Mouse (Mus musculus) lung, embryonic 14.5 days (tissue): ENCODE measurements around the gene Pfkp. TPM values are rescaled to one million over a fixed set of nuclear protein-coding genes. Genes with fewer than 3 reads are reported as not detected.

Source experiments
- ATAC-seq: fragments of 200-750 bp; cut with Nextera tagmentation; 2 replicates; pipeline ENCODE4 v1.8.0; 2017; ENCODE audit warnings: mild to moderate bottlenecking, moderate TSS enrichment, moderate library complexity; ENCODE audit not compliant: insufficient read depth
- DNase-seq: peaks from one replicate; pipeline ENCODE4 v3.0.0-alpha.2; 2015
- H3K27ac ChIP-seq: fragments of 300-500 bp; sonication (generic); 2 replicates; pipeline ENCODE4 v1.5.1; 2014; ENCODE audit warnings: low read depth, mild to moderate bottlenecking, moderate library complexity
- H3K27me3 ChIP-seq: fragments of 300-500 bp; sonication (generic); 2 replicates; pipeline ENCODE4 v1.6.1; 2014; ENCODE audit warnings: low read length, control low read depth; ENCODE audit not compliant: insufficient read depth
- H3K36me3 ChIP-seq: fragments of 300-500 bp; sonication (generic); 2 replicates; pipeline ENCODE4 v1.6.1; 2014; ENCODE audit warnings: control low read depth; ENCODE audit not compliant: insufficient read depth
- H3K4me1 ChIP-seq: fragments of 300-500 bp; sonication (generic); 2 replicates; pipeline ENCODE4 v1.6.1; 2014; ENCODE audit warnings: antibody characterized with exemption, control low read depth; ENCODE audit not compliant: insufficient read depth
- H3K4me2 ChIP-seq: fragments of 300-500 bp; sonication (generic); 2 replicates; pipeline ENCODE4 v1.6.1; 2014; ENCODE audit warnings: mild to moderate bottlenecking
- H3K4me3 ChIP-seq: fragments of 300-500 bp; sonication (generic); 2 replicates; pipeline ENCODE4 v1.5.1; 2014; ENCODE audit warnings: low read depth, low read length
- H3K9ac ChIP-seq: fragments of 300-500 bp; sonication (generic); 2 replicates; pipeline ENCODE4 v1.6.1; 2014
- H3K9me3 ChIP-seq: fragments of 300-500 bp; sonication (generic); 2 replicates; pipeline ENCODE4 v1.6.1; 2016; ENCODE audit warnings: low read depth, low read length, control low read depth
- CTCF ChIP-seq: IDR thresholded peaks from 2 replicates; pipeline ENCODE4 v1.5.1; 2016; ENCODE audit warnings: antibody characterized with exemption, low read depth
- WGBS: fragments of 180-500 bp; shearing (Covaris S2); extraction: QIAGEN DNeasy Blood & Tissue Kit; methylation state at CpG from one replicate; pipeline ENCODE4 v1.1.7; 2014; 5-methylcytosine and 5-hydroxymethylcytosine counted together
- polyA plus RNA-seq: library from polyadenylated mRNA; unstranded; fragments of >200 nt; fragmentation: Nextera tagmentation; extraction: Ambion mirVana; gene quantifications from 2 replicates; pipeline ENCODE4 v1.2.1, GENCODE M21; 2014

Gene Pfkp
- polyA plus RNA-seq, 1 experiment from 2014 or later = 20.0 TPM

DNA sequence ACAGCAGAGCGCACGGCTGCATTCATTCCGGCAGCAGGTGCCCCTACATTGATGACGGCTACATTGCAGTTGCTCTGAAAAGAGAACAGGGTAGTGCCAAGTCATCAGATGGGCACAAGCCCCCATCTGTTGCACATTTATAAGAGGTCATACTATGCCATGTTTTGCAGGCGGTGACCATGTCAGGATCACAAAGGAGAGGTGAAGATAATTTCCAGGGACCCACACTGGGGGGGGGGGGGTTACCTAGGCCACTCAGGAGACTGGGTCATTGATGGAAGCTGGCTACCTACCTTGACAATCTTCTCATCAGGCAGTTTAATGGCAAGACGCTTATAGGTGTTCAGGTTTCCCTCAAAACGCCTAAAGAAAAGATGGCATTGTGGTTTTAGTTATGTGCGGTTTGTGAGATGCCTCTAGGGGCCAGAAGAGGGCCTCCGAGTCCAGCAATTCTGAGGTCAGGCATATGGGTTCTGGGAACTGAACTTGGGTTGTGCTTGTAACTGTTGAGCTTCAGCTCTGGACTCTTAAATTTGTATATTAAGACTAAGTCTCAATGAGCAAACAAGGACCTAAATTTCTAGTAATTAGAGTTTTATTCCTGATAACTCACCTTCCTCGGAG, 45.7 kb downstream of the Pfkp start:
- H3K9ac ChIP-seq = no peak overlapping the region
- H3K36me3 ChIP-seq = no peaks in the 10 kb centered on the region
- no peaks in the 10 kb centered on the region for H3K9me3 ChIP-seq
- WGBS = 80% methylated on average over 10 of the region's 10 CpGs
- DNase-seq (no peak), ATAC-seq (no peak)
- no peaks in the 10 kb centered on the region for H3K4me1 ChIP-seq
- no peak overlapping the region for H3K4me2 ChIP-seq
- TF ChIP-seq CTCF = peak; percentile 35
- H3K27ac ChIP-seq = no peak overlapping the region
- H3K27me3 ChIP-seq = no peaks in the 10 kb centered on the region
- H3K4me3 ChIP-seq = no peak overlapping the region

- TF ChIP-seq CTCF = no peak
- no peak for ATAC-seq
- H3K36me3 ChIP-seq = no peaks in the 10 kb centered on the region
- DNase-seq = no peak
- no peak overlapping the region for H3K27ac ChIP-seq
- H3K9me3 ChIP-seq = no peaks in the 10 kb centered on the region
- WGBS = 72% methylated on average over 2 of the region's 2 CpGs
- H3K4me2 ChIP-seq = no peak overlapping the region
- H3K4me1 ChIP-seq = no peaks in the 10 kb centered on the region
- no peak overlapping the region for H3K9ac ChIP-seq
- no peaks in the 10 kb centered on the region for H3K27me3 ChIP-seq
- H3K4me3 ChIP-seq = no peak overlapping the region
Measured at GRCm38 (mm10) chr13:6601676-6602075, 46.9 kb downstream of the Pfkp start.

GRCm38 (mm10) chr13:6600626-6601025, 48.0 kb downstream of the Pfkp start:
- Histone ChIP-seq H3K27me3 (no peaks in the 10 kb centered on the region), H3K9ac (no peak overlapping the region), H3K4me3 (no peak overlapping the region), H3K27ac (no peak overlapping the region), H3K4me1 (no peaks in the 10 kb centered on the region), H3K36me3 (no peaks in the 10 kb centered on the region), H3K9me3 (no peaks in the 10 kb centered on the region), H3K4me2 (no peak overlapping the region)
- DNase-seq = no peak
- WGBS = 84% methylated on average over 8 of the region's 8 CpGs
- no peak for TF ChIP-seq CTCF
- no peak for ATAC-seq

- DNase-seq = no peak
- TF ChIP-seq CTCF = no peak
- Histone ChIP-seq H3K9me3 (no peaks in the 10 kb centered on the region), H3K27ac (no peak overlapping the region), H3K36me3 (no peaks in the 10 kb centered on the region), H3K9ac (no peak overlapping the region), H3K4me1 (no peaks in the 10 kb centered on the region), H3K4me2 (no peak overlapping the region), H3K27me3 (no peaks in the 10 kb centered on the region), H3K4me3 (no peak overlapping the region)
- WGBS = 81% methylated on average over 16 of the region's 16 CpGs
- no peak for ATAC-seq
Measured at GRCm38 (mm10) chr13:6597801-6598200, 50.8 kb downstream of the Pfkp start.

DNA sequence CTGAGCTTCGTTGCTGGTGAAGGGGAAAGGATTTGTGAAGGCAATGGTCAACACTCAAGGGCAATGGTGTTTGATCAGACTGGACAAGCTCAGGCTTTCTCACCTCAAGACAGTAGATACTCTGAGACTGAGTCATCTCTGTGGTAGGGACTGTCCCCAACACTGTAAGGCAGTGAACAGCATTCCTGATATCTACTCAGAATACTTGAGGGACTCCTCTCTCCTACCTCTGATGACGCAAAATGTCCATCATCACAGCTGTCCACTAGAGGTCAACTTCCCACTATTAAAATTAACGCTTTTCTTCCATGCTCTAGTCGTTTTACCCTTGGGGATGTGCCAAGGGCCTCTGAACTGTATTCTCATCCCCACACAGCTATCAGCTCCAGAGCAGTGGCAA, 53.2 kb downstream of the Pfkp start:
- Histone ChIP-seq H3K4me3 (no peak overlapping the region), H3K27ac (no peak overlapping the region), H3K9ac (no peak overlapping the region), H3K36me3 (no peaks in the 10 kb centered on the region), H3K9me3 (no peaks in the 10 kb centered on the region), H3K27me3 (no peaks in the 10 kb centered on the region), H3K4me2 (no peak overlapping the region), H3K4me1 (no peaks in the 10 kb centered on the region)
- TF ChIP-seq CTCF = no peak
- ATAC-seq = no peak
- WGBS = 77% methylated on average over 4 of the region's 4 CpGs
- DNase-seq = no peak

GRCm38 (mm10) chr13:6590846-6591245, 57.7 kb downstream of the Pfkp start:
- Histone ChIP-seq H3K9me3 (no peaks in the 10 kb centered on the region), H3K9ac (no peak overlapping the region), H3K4me3 (no peak overlapping the region), H3K4me2 (no peak overlapping the region), H3K27me3 (no peaks in the 10 kb centered on the region), H3K36me3 (no peaks in the 10 kb centered on the region), H3K27ac (no peak overlapping the region), H3K4me1 (no peaks in the 10 kb centered on the region)
- no peak for DNase-seq
- no peak for ATAC-seq
- TF ChIP-seq CTCF = no peak
- WGBS = 27% methylated on average over 3 of the region's 3 CpGs

GRCm38 (mm10) chr13:6586009-6586408, 62.6 kb downstream of the Pfkp start:
- WGBS = 65% methylated on average over 9 of the region's 9 CpGs
- Histone ChIP-seq H3K9ac (no peak overlapping the region), H3K4me1 (no peaks in the 10 kb centered on the region), H3K36me3 (peaks cover 13% of the 10 kb centered on the region), H3K4me2 (no peak overlapping the region), H3K27ac (no peak overlapping the region), H3K27me3 (no peaks in the 10 kb centered on the region), H3K4me3 (no peak overlapping the region), H3K9me3 (no peaks in the 10 kb centered on the region)
- TF ChIP-seq CTCF = no peak; the same call in 1 of the 2 replicates
- DNase-seq (no peak), ATAC-seq (no peak)
